Mouse (Mus musculus) E14TG2a.4 (cell line): ENCODE measurements around the gene Mgea5.
A peak's percentile ranks its signal among the peaks of the same experiment; 100 is the strongest.

Experiments used
- H3K27me3 ChIP-seq: 2 replicates; pipeline ENCODE4 v1.6.1; 2014; ENCODE audit warnings: low read length, control low read depth; ENCODE audit not compliant: insufficient read depth
- H3K36me3 ChIP-seq: 2 replicates; pipeline ENCODE4 v1.6.1; 2014; ENCODE audit warnings: low read length, control low read depth; ENCODE audit not compliant: insufficient read depth
- H3K4me1 ChIP-seq: replicated peaks from 2 replicates; pipeline ENCODE4 v1.6.1; 2014; ENCODE audit warnings: low read depth, low read length, control low read depth
- H3K4me3 ChIP-seq: replicated peaks from 2 replicates; pipeline ENCODE4 v1.5.1; 2014; ENCODE audit warnings: mild to moderate bottlenecking, low read length
- H3K9me3 ChIP-seq: 2 replicates; pipeline ENCODE4 v1.6.1; 2014; ENCODE audit warnings: low read length, control low read depth
- CTCF ChIP-seq: conservative IDR thresholded peaks from 2 replicates; pipeline ENCODE4 v1.5.1; 2014; ENCODE audit warnings: low read length
- NANOG ChIP-seq: IDR thresholded peaks from 2 replicates; pipeline ENCODE4 v1.6.1; 2014; ENCODE audit warnings: borderline replicate concordance, low read length, mixed read lengths
- POU5F1 ChIP-seq: IDR thresholded peaks from 2 replicates; pipeline ENCODE4 v1.6.1; 2014; ENCODE audit warnings: low read length, borderline replicate concordance

Mgea5 gene

DNA sequence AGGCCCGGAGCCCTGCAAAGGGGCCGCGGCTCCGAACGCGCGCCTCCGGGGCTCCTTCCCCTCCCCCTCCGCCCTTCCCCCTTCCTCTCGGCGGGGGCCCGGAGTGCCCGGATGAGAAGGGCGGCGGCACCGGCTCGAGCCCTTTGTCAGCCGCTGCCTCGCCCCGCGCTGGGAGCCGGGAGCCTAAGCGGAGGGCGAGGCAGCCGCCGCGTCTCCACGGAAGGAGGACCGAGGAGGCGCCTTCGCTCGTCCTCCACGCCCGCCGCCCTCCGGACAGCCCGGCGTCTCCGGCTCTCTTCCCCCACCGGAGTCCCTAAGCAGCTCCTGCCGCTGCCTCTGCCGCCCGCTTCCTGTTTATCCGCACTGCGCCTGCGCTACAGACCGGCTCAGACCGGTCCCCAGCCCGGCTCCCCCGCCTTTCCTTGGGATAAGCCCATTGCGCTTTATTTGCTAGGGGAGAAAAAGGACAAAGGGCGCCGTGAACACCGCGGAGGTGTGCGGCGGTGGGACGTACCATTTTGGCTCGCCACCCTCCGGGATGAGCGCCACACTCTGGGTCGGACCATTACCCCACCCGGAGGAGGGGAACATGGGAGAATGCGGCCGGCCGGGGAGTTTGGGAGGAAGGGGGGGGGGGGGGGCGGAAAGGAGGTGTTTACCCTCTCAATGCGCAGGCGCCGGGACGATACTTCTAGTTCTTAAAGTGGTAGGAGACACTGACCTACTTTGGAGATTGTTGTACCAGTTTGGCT, at the start of gene Mgea5:
Gene Mgea5, minus strand, starts transcription at position 657 of the 752 bp plus-strand sequence.
- Histone ChIP-seq H3K4me1 (peaks cover 62% of the 10 kb centered on the region), H3K27me3 (no peaks in the 10 kb centered on the region), H3K4me3 (peak within 1 kb of the TSS; percentile 98), H3K36me3 (peaks cover 33% of the 10 kb centered on the region), H3K9me3 (no peaks in the 10 kb centered on the region)
- TF ChIP-seq NANOG, result no peak
- TF ChIP-seq CTCF, result no peak
- no peak for TF ChIP-seq POU5F1

DNA sequence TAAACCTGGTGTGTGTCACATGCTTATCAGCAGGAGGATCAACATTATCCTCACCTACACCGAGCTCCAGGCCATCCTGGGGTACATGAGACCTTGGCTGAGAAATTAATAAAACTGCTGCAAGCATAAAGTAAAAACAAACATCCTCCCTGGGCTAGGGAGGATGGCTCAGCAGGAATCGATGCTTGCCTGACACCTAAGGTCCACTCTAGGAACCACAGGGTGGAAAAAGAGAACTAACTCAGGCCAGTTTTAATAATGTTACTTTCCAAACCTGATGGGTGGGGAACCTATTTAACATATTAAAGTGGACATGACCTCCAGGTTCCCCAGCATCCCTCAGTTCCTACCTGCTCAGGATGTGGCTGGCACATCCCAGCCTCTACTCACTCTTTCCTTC, 47.0 kb upstream of the Mgea5 start:
- Histone ChIP-seq H3K27me3 (no peaks in the 10 kb centered on the region), H3K36me3 (no peaks in the 10 kb centered on the region), H3K4me3 (0 out of 2 replicates have a peak overlapping the region, but pooled peaks have one; percentile 17), H3K4me1 (peaks cover 43% of the 10 kb centered on the region), H3K9me3 (no peaks in the 10 kb centered on the region)
- TF ChIP-seq NANOG (no peak), POU5F1 (no peak), CTCF (no peak)

DNA sequence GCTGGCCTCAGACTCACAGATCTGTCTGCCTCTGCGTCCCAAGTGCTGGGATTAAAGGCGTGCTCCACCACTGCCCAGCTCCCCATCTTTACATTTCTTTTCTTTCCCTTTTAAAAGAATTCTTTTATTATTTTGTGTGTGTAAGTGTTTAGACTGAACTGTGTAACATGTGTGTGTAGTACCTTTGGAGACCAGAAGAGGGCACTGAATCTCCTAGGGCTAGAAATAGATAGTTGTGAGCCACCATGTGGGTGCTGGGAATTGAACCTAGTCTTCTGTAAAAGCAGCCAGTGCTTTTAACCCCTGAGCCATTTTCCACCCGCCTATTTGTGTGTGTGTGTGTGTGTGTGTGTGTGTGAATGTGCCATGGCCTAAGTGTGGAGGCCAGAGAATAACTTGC, 44.1 kb upstream of the Mgea5 start:
- Histone ChIP-seq H3K4me3 (no peak overlapping the region), H3K36me3 (no peaks in the 10 kb centered on the region), H3K4me1 (peaks cover 32% of the 10 kb centered on the region), H3K9me3 (no peaks in the 10 kb centered on the region), H3K27me3 (no peaks in the 10 kb centered on the region)
- TF ChIP-seq POU5F1 (no peak), CTCF (peak; percentile 64)

DNA sequence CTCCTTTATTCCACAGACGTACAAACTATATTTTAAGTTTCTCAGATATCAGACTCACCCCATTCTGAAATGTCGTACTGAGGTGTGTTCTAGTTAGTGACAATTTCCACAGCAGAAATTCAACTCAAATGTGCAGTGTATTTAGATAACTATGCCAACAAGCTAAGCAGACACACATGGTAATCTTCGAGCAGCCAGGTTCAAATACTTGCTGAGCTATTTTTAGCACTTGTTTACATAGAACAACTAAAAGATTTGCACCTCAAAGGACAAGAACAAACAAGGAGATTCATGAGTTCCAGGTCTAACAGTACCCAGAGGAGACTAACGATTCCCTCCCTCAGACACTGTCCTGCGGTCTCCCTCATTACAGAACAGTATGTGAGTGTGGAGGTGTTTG, 43.5 kb upstream of the Mgea5 start:
- TF ChIP-seq CTCF (no peak), POU5F1 (no peak), NANOG (no peak)
- peaks cover 27% of the 10 kb centered on the region for H3K4me1 ChIP-seq
- no peaks in the 10 kb centered on the region for H3K9me3 ChIP-seq
- no peaks in the 10 kb centered on the region for H3K36me3 ChIP-seq
- no peaks in the 10 kb centered on the region for H3K27me3 ChIP-seq
- H3K4me3 ChIP-seq, result no peak overlapping the region

DNA sequence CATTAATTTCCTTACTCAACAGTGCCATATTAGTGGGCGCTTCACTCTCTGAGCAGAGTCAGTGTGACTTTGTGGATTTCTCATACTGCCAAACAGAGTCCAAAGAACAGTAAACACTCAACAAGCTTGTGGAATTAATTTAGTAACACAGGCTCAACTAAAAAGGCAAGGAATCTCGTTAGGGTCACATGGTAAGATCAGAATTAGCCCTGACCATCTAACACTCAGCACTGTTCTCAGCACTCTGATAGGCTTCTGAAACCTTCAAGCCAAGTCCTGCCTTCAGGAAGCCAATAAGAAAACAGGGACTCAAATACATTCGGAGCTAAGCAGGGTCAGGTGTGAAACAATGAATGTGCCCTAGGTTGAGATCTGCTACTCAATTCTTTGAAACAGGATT, 42.5 kb upstream of the Mgea5 start:
- TF ChIP-seq CTCF, result no peak
- no peak for TF ChIP-seq NANOG
- TF ChIP-seq POU5F1, result no peak
- Histone ChIP-seq H3K4me1 (peaks cover 24% of the 10 kb centered on the region), H3K4me3 (no peak overlapping the region), H3K27me3 (no peaks in the 10 kb centered on the region), H3K9me3 (no peaks in the 10 kb centered on the region), H3K36me3 (no peaks in the 10 kb centered on the region)

DNA sequence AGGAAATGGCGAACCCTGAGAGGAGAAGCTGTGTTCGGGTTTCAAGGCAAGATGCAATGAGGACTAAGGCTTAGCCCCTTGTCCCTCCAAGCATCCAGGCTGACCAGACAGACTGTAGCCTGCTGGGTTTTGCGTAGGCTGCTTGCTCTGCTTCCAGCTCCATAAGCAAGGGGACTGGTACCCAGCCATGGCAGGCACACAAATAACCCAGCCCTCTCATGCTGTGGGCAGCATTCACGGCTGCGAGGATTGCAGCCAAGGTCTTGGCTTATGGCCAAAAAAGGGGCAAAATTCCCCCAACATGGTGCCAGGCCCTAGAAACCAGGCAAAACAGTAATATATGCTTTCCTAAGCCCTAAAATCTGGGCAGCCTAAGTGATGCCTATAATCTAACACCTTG, 38.2 kb upstream of the Mgea5 start:
- Histone ChIP-seq H3K27me3 (no peaks in the 10 kb centered on the region), H3K4me1 (peaks cover 46% of the 10 kb centered on the region), H3K4me3 (no peak overlapping the region), H3K36me3 (peaks cover 8% of the 10 kb centered on the region; the same call in 1 of the 2 replicates), H3K9me3 (no peaks in the 10 kb centered on the region)
- TF ChIP-seq POU5F1 (no peak), CTCF (no peak), NANOG (no peak)

DNA sequence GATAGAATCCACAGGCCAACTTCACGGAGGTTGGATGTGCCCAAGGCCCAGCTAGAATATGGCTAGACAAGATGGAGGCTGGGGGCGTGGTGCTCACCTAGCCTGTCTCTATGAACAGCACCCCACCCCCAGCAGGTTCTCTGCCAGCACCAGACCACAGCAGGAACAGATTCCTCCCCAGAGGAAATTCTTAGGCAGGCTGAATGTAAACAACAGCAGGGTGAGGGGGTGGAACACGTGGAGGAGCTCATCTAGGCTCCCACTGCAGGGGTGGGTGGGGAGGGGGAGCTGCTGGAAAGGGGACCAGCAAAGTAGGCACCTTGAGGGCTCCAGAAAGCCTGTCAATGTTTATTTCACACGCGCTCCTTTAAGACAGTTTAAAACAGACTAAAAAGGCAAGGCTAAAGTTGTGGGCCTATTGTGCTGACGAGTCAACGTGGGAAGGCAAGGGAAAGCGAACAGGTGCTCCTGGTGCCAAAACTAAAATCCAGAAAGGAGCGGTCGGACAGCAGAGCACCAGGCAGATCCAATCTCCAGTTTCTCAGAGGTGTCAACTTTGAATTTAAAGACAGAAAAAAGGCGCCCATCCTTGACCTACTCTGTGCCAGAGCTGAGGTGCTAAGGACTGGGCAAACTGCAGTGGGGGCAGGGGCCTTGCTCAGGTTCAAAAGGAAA, 34.3 kb upstream of the Mgea5 start:
- H3K9me3 ChIP-seq, result no peaks in the 10 kb centered on the region
- H3K36me3 ChIP-seq, result peaks cover 8% of the 10 kb centered on the region; the same call in 1 of the 2 replicates
- H3K27me3 ChIP-seq, result peaks cover 6% of the 10 kb centered on the region; the same call in 1 of the 2 replicates
- H3K4me3 ChIP-seq, result peak overlapping the region; percentile 50
- peaks cover 81% of the 10 kb centered on the region for H3K4me1 ChIP-seq
- TF ChIP-seq NANOG (no peak), POU5F1 (no peak), CTCF (no peak)

DNA sequence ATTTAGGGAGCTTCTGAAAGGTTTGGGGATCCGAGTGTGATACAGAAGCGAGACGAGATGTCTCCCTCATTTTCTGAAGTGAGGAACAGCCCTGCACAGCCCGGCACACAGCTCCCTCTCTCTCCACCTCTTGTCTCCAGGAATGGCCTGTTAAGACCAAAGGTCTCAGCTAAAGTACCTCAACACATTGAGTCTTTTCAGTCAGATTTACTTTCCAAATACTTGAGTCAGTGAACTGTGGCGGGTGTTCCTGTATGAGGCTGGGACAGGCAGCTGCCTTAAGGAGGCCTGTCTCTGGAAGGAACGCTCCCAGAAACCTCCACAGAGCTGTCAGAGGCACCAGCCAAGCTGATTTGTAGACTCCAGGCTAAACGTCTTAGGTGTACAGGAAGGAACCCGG, 33.1 kb upstream of the Mgea5 start:
- peaks cover 92% of the 10 kb centered on the region for H3K4me1 ChIP-seq
- H3K4me3 ChIP-seq, result peak overlapping the region; percentile 80
- H3K36me3 ChIP-seq, result peaks cover 8% of the 10 kb centered on the region; the same call in 1 of the 2 replicates
- H3K9me3 ChIP-seq, result no peaks in the 10 kb centered on the region
- peaks cover 6% of the 10 kb centered on the region; the same call in 1 of the 2 replicates for H3K27me3 ChIP-seq
- TF ChIP-seq NANOG (no peak), POU5F1 (no peak), CTCF (no peak)
